Mouse (Mus musculus): ENCODE data around the gene Accsl. TPM values are rescaled to one million over a fixed set of nuclear protein-coding genes. Genes with fewer than 3 reads are reported as not detected.

The Accsl gene
- polyA plus RNA-seq, 1 experiment, result 1.3 TPM

- TF ChIP-seq CTCF (IDR thresholded peaks at IDR 0.05; ENCODE audit: low read depth, low read length), result no peak
- TF ChIP-seq POLR2A (IDR thresholded peaks at IDR 0.05; ENCODE audit: insufficient read depth, low read length), result no peak
- no peak for TF ChIP-seq EP300 (IDR thresholded peaks at IDR 0.05; ENCODE audit: insufficient read depth, low read depth, low read length)
- no peak overlapping the region for H3K9ac ChIP-seq (ENCODE audit: low read depth, poor library complexity, severe bottlenecking)
- no peak overlapping the region for H3K27ac ChIP-seq (ENCODE audit: insufficient read depth, low read length)
- no peaks in the 10 kb centered on the region for H3K36me3 ChIP-seq (ENCODE audit: control insufficient read depth, insufficient read depth, low read length, poor library complexity, severe bottlenecking)
- H3K27me3 ChIP-seq (ENCODE audit: control insufficient read depth, insufficient read depth, low read length, poor library complexity, severe bottlenecking), result no peaks in the 10 kb centered on the region
- no peak overlapping the region for H3K4me3 ChIP-seq (ENCODE audit: low read depth, low read length)
- H3K4me1 ChIP-seq (ENCODE audit: control insufficient read depth, insufficient read depth, low read length), result peaks cover 2% of the 10 kb centered on the region
- H3K9me3 ChIP-seq (replicated peaks; ENCODE audit: control insufficient read depth, insufficient read depth, low read length, poor library complexity, severe bottlenecking), result no peaks in the 10 kb centered on the region
Observed at GRCm38 (mm10) chr2:93872257-93872656, 3.3 kb upstream of the Accsl start.

GRCm38 (mm10) chr2:93871411-93871925 lies 2.5 kb upstream of the Accsl start:
- TF ChIP-seq EP300 (IDR thresholded peaks at IDR 0.05; ENCODE audit: insufficient read depth, low read depth, low read length) (no peak), CTCF (IDR thresholded peaks at IDR 0.05; ENCODE audit: low read depth, low read length) (no peak), POLR2A (IDR thresholded peaks at IDR 0.05; ENCODE audit: insufficient read depth, low read length) (no peak)
- H3K27me3 ChIP-seq (ENCODE audit: control insufficient read depth, insufficient read depth, low read length, poor library complexity, severe bottlenecking), result no peaks in the 10 kb centered on the region
- no peak overlapping the region for H3K4me3 ChIP-seq (ENCODE audit: low read depth, low read length)
- H3K27ac ChIP-seq (ENCODE audit: insufficient read depth, low read length), result no peak overlapping the region
- no peak overlapping the region for H3K9ac ChIP-seq (ENCODE audit: low read depth, poor library complexity, severe bottlenecking)
- H3K9me3 ChIP-seq (replicated peaks; ENCODE audit: control insufficient read depth, insufficient read depth, low read length, poor library complexity, severe bottlenecking), result no peaks in the 10 kb centered on the region
- peaks cover 2% of the 10 kb centered on the region for H3K4me1 ChIP-seq (ENCODE audit: control insufficient read depth, insufficient read depth, low read length)
- H3K36me3 ChIP-seq (ENCODE audit: control insufficient read depth, insufficient read depth, low read length, poor library complexity, severe bottlenecking), result no peaks in the 10 kb centered on the region

- peaks cover 2% of the 10 kb centered on the region for H3K4me1 ChIP-seq (ENCODE audit: control insufficient read depth, insufficient read depth, low read length)
- H3K9me3 ChIP-seq (replicated peaks; ENCODE audit: control insufficient read depth, insufficient read depth, low read length, poor library complexity, severe bottlenecking), result no peaks in the 10 kb centered on the region
- no peak overlapping the region for H3K27ac ChIP-seq (ENCODE audit: insufficient read depth, low read length)
- TF ChIP-seq EP300 (IDR thresholded peaks at IDR 0.05; ENCODE audit: insufficient read depth, low read depth, low read length) (no peak), CTCF (IDR thresholded peaks at IDR 0.05; ENCODE audit: low read depth, low read length) (peak; percentile 37)
- no peak overlapping the region for H3K4me3 ChIP-seq (ENCODE audit: low read depth, low read length)
- H3K36me3 ChIP-seq (ENCODE audit: control insufficient read depth, insufficient read depth, low read length, poor library complexity, severe bottlenecking), result no peaks in the 10 kb centered on the region
- H3K9ac ChIP-seq (ENCODE audit: low read depth, poor library complexity, severe bottlenecking), result no peak overlapping the region
- H3K27me3 ChIP-seq (ENCODE audit: control insufficient read depth, insufficient read depth, low read length, poor library complexity, severe bottlenecking), result no peaks in the 10 kb centered on the region
Observed at GRCm38 (mm10) chr2:93870842-93871241, 1.9 kb upstream of the Accsl start.

GRCm38 (mm10) chr2:93868566-93868965 lies 391 bp downstream of the Accsl start:
- H3K4me3 ChIP-seq (ENCODE audit: low read depth, low read length), result no peak overlapping the region
- TF ChIP-seq POLR2A (IDR thresholded peaks at IDR 0.05; ENCODE audit: insufficient read depth, low read length) (no peak), CTCF (IDR thresholded peaks at IDR 0.05; ENCODE audit: low read depth, low read length) (peak; percentile 30), EP300 (IDR thresholded peaks at IDR 0.05; ENCODE audit: insufficient read depth, low read depth, low read length) (no peak)
- H3K9me3 ChIP-seq (replicated peaks; ENCODE audit: control insufficient read depth, insufficient read depth, low read length, poor library complexity, severe bottlenecking), result no peaks in the 10 kb centered on the region
- H3K36me3 ChIP-seq (ENCODE audit: control insufficient read depth, insufficient read depth, low read length, poor library complexity, severe bottlenecking), result no peaks in the 10 kb centered on the region
- peaks cover 2% of the 10 kb centered on the region for H3K4me1 ChIP-seq (ENCODE audit: control insufficient read depth, insufficient read depth, low read length)
- no peaks in the 10 kb centered on the region for H3K27me3 ChIP-seq (ENCODE audit: control insufficient read depth, insufficient read depth, low read length, poor library complexity, severe bottlenecking)
- H3K27ac ChIP-seq (ENCODE audit: insufficient read depth, low read length), result no peak overlapping the region
- no peak overlapping the region for H3K9ac ChIP-seq (ENCODE audit: low read depth, poor library complexity, severe bottlenecking)

- H3K27ac ChIP-seq (ENCODE audit: insufficient read depth, low read length), result no peak overlapping the region
- H3K9me3 ChIP-seq (replicated peaks; ENCODE audit: control insufficient read depth, insufficient read depth, low read length, poor library complexity, severe bottlenecking), result no peaks in the 10 kb centered on the region
- no peaks in the 10 kb centered on the region for H3K36me3 ChIP-seq (ENCODE audit: control insufficient read depth, insufficient read depth, low read length, poor library complexity, severe bottlenecking)
- TF ChIP-seq EP300 (IDR thresholded peaks at IDR 0.05; ENCODE audit: insufficient read depth, low read depth, low read length) (no peak), POLR2A (IDR thresholded peaks at IDR 0.05; ENCODE audit: insufficient read depth, low read length) (no peak), CTCF (IDR thresholded peaks at IDR 0.05; ENCODE audit: low read depth, low read length) (no peak)
- H3K27me3 ChIP-seq (ENCODE audit: control insufficient read depth, insufficient read depth, low read length, poor library complexity, severe bottlenecking), result no peaks in the 10 kb centered on the region
- no peak overlapping the region for H3K4me3 ChIP-seq (ENCODE audit: low read depth, low read length)
- peaks cover 2% of the 10 kb centered on the region for H3K4me1 ChIP-seq (ENCODE audit: control insufficient read depth, insufficient read depth, low read length)
- no peak overlapping the region for H3K9ac ChIP-seq (ENCODE audit: low read depth, poor library complexity, severe bottlenecking)
Observed at GRCm38 (mm10) chr2:93863229-93863628, 5.7 kb downstream of the Accsl start.

- no peaks in the 10 kb centered on the region for H3K36me3 ChIP-seq (ENCODE audit: control insufficient read depth, insufficient read depth, low read length, poor library complexity, severe bottlenecking)
- no peak for TF ChIP-seq CTCF (IDR thresholded peaks at IDR 0.05; ENCODE audit: low read depth, low read length)
- TF ChIP-seq POLR2A (IDR thresholded peaks at IDR 0.05; ENCODE audit: insufficient read depth, low read length), result no peak
- H3K27me3 ChIP-seq (ENCODE audit: control insufficient read depth, insufficient read depth, low read length, poor library complexity, severe bottlenecking), result no peaks in the 10 kb centered on the region
- no peak overlapping the region for H3K27ac ChIP-seq (ENCODE audit: insufficient read depth, low read length)
- H3K9ac ChIP-seq (ENCODE audit: low read depth, poor library complexity, severe bottlenecking), result no peak overlapping the region
- H3K4me3 ChIP-seq (ENCODE audit: low read depth, low read length), result no peak overlapping the region
- H3K9me3 ChIP-seq (replicated peaks; ENCODE audit: control insufficient read depth, insufficient read depth, low read length, poor library complexity, severe bottlenecking), result no peaks in the 10 kb centered on the region
- peaks cover 2% of the 10 kb centered on the region for H3K4me1 ChIP-seq (ENCODE audit: control insufficient read depth, insufficient read depth, low read length)
Observed at GRCm38 (mm10) chr2:93858845-93859244, 10.1 kb downstream of the Accsl start.

All from ES-Bruce4 (cell line).